Mouse (Mus musculus): ENCODE results near the gene Ank2.

- TF ChIP-seq CTCF (IDR thresholded peaks at IDR 0.05; ENCODE audit: control insufficient read depth, insufficient read depth, insufficient replicate concordance, low read depth, low read length) (no peak), POLR2A (IDR thresholded peaks at IDR 0.05; ENCODE audit: control insufficient read depth, low read depth, low read length) (no peak)
Observed at GRCm38 (mm10) chr3:127023992-127024391, 475.2 kb downstream of the Ank2 start.
